Mouse (Mus musculus): ENCODE results near the gene Rps6kc1.
A peak's percentile ranks its signal among the peaks of the same experiment; 100 is the strongest.

The Rps6kc1 gene

GRCm38 (mm10) chr1:190664767-190665489 lies 246.6 kb downstream of the Rps6kc1 start:
- peak in 1 of 2 experiments; percentile 50 for DNase-seq

GRCm38 (mm10) chr1:190663996-190664395 lies 247.6 kb downstream of the Rps6kc1 start:
- no peak for DNase-seq

GRCm38 (mm10) chr1:190662736-190663135 lies 248.8 kb downstream of the Rps6kc1 start:
- DNase-seq = no peak

- no peak for DNase-seq
Observed at GRCm38 (mm10) chr1:190661764-190662163, 249.8 kb downstream of the Rps6kc1 start.

GRCm38 (mm10) chr1:190661249-190661648 lies 250.3 kb downstream of the Rps6kc1 start:
- DNase-seq = no peak

- DNase-seq = no peak
Observed at GRCm38 (mm10) chr1:190659722-190660502, 251.7 kb downstream of the Rps6kc1 start.

- no peak for DNase-seq
Observed at GRCm38 (mm10) chr1:190658266-190658665, 253.3 kb downstream of the Rps6kc1 start.

- no peak for DNase-seq
Observed at GRCm38 (mm10) chr1:190656089-190656488, 255.5 kb downstream of the Rps6kc1 start.

- DNase-seq = no peak
Observed at GRCm38 (mm10) chr1:190655651-190656050, 255.9 kb downstream of the Rps6kc1 start.

- DNase-seq = no peak
Observed at GRCm38 (mm10) chr1:190655081-190655480, 256.5 kb downstream of the Rps6kc1 start.

GRCm38 (mm10) chr1:190654694-190655001 lies 256.9 kb downstream of the Rps6kc1 start:
- no peak for DNase-seq

GRCm38 (mm10) chr1:190653989-190654693 lies 257.4 kb downstream of the Rps6kc1 start:
- no peak for DNase-seq

- DNase-seq = no peak
Observed at GRCm38 (mm10) chr1:190653081-190653480, 258.5 kb downstream of the Rps6kc1 start.

Measured in kidney, postnatal 4 days (tissue).